Mouse (Mus musculus) embryonic facial prominence, embryonic 10.5 days (tissue): ENCODE data around the gene Tmem179b. TPM values are rescaled to one million over a fixed set of nuclear protein-coding genes. Genes with fewer than 3 reads are reported as not detected.

Experiments
- DNase-seq: peaks from one replicate; pipeline ENCODE4 v3.0.0-alpha.2; 2017; ENCODE audit warnings: low spot score
- H3K27ac ChIP-seq: fragments of 300-500 bp; sonication (generic); replicated peaks from 2 replicates; pipeline ENCODE4 v1.5.1; 2016; ENCODE audit warnings: mild to moderate bottlenecking
- H3K27me3 ChIP-seq: fragments of 300-500 bp; sonication (generic); replicated peaks from 2 replicates; pipeline ENCODE4 v1.6.1; 2016; ENCODE audit warnings: low read depth, mild to moderate bottlenecking; ENCODE audit not compliant: poor library complexity, severe bottlenecking
- H3K36me3 ChIP-seq: fragments of 300-500 bp; sonication (generic); replicated peaks from 2 replicates; pipeline ENCODE4 v1.6.1; 2016; ENCODE audit warnings: mild to moderate bottlenecking, moderate library complexity
- H3K4me1 ChIP-seq: fragments of 300-500 bp; sonication (generic); 2 replicates; pipeline ENCODE4 v1.6.1; 2016
- H3K4me3 ChIP-seq: fragments of 300-500 bp; sonication (generic); 2 replicates; pipeline ENCODE4 v1.5.1; 2016; ENCODE audit warnings: mild to moderate bottlenecking, moderate library complexity
- H3K9me3 ChIP-seq: fragments of 300-500 bp; sonication (generic); 2 replicates; pipeline ENCODE4 v1.6.1; 2016; ENCODE audit warnings: mild to moderate bottlenecking
- WGBS: fragments of 180-500 bp; shearing (Covaris S2); methylation state at CpG from one replicate; pipeline ENCODE4 v1.1.7; 2016; 5-methylcytosine and 5-hydroxymethylcytosine counted together
- polyA plus RNA-seq: library from polyadenylated mRNA; unstranded; fragments of >200 nt; fragmentation: Nextera tagmentation; extraction: Ambion mirVana; gene quantifications from 2 replicates; pipeline ENCODE4 v1.2.1, GENCODE M21; 2016

The Tmem179b gene
- polyA plus RNA-seq, 1 experiment from 2014 or later = 43.4 TPM

GRCm38 (mm10) chr19:8770567-8771270 lies 3.5 kb downstream of the Tmem179b start, which contains the start of gene Tmem223:
Gene Tmem223 (plus strand): TSS chr19:8770996.
- peak; percentile 86 for DNase-seq
- H3K27ac ChIP-seq = peak within 1 kb of the TSS; percentile 97
- peak within 1 kb of the TSS; percentile 83 for H3K4me3 ChIP-seq
- H3K27me3 ChIP-seq = no peaks in the 10 kb centered on the region
- H3K4me1 ChIP-seq = peaks cover 38% of the 10 kb centered on the region
- H3K9me3 ChIP-seq = peaks cover 2% of the 10 kb centered on the region; the same call in 1 of the 2 replicates
- 20% methylated on average over 29 of the region's 29 CpGs for WGBS
- peaks cover 75% of the 10 kb centered on the region for H3K36me3 ChIP-seq

DNA sequence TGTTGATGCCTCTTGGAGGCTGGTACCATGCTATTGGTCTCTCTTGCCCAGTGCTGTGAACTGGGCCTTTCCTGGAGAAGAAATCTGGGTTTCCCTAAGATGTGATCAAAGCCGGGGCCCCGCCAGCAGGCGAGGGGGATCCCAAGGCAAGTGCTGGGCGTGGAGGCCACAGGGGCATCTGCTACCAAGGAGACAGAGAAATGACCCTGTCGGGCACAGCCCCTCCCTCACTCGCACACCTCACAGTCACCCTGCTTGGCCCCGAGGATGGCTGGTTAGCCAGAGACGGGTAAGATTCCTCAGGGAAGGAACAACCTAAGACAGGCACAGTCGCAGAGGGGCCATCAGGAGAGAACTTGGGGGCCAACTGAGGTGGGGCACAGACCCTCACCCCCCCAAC lies 8.7 kb downstream of the Tmem179b start:
- 96% methylated on average over 9 of the region's 9 CpGs for WGBS
- DNase-seq = no peak
- Histone ChIP-seq H3K27ac (no peak overlapping the region), H3K36me3 (peaks cover 100% of the 10 kb centered on the region), H3K4me1 (peaks cover 4% of the 10 kb centered on the region), H3K9me3 (peaks cover 12% of the 10 kb centered on the region), H3K27me3 (no peaks in the 10 kb centered on the region), H3K4me3 (no peak overlapping the region)

DNA sequence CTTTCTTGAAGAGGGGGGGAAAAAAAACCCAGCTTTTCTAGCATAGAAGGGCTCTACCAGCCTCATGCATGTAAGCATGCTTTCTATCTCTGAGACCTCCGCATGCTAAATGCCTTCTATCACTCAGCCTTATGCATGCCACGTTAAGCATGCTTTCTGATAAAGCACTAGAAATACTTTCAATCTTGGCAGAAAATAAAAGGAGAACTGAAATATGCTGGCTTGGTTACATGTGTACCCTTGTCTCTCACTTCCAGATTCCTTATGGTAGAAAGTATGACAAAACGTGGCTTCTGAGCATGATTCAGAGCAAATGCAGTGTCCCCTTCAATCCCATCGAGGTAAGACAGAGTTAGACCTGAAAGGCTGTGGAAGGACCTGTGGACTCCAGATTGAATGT lies 11.0 kb downstream of the Tmem179b start:
- 93% methylated on average over 4 of the region's 4 CpGs for WGBS
- no peaks in the 10 kb centered on the region for H3K27me3 ChIP-seq
- H3K4me3 ChIP-seq = no peak overlapping the region
- peaks cover 85% of the 10 kb centered on the region for H3K36me3 ChIP-seq
- DNase-seq = no peak
- H3K4me1 ChIP-seq = peaks cover 7% of the 10 kb centered on the region
- no peak overlapping the region for H3K27ac ChIP-seq
- peaks cover 12% of the 10 kb centered on the region for H3K9me3 ChIP-seq

DNA sequence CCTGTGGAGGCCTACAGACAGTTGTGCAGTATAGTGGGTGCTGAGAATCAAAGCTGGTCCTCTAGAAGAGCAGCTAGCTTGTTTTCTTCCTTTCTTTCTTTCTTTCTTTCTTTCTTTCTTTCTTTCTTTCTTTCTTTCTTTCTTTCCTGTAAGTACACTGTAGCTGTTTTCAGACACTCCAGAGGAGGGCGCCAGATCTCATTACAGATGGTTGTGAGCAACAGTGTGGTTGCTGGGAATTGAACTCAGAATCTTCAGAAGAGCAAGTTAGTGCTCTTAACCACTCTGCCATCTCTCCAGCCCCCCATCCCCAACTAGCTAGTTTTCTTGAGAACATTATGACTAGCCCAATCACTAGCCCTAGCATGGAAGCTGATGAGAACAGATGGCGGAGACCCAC lies 13.5 kb downstream of the Tmem179b start:
- H3K36me3 ChIP-seq = peaks cover 62% of the 10 kb centered on the region
- peaks cover 18% of the 10 kb centered on the region for H3K4me1 ChIP-seq
- no peaks in the 10 kb centered on the region for H3K27me3 ChIP-seq
- peaks cover 11% of the 10 kb centered on the region for H3K9me3 ChIP-seq
- 92% methylated on average over 2 of the region's 2 CpGs for WGBS
- DNase-seq = no peak
- H3K27ac ChIP-seq = no peak overlapping the region
- H3K4me3 ChIP-seq = peak overlapping the region; percentile 5; the same call in 1 of the 2 replicates

DNA sequence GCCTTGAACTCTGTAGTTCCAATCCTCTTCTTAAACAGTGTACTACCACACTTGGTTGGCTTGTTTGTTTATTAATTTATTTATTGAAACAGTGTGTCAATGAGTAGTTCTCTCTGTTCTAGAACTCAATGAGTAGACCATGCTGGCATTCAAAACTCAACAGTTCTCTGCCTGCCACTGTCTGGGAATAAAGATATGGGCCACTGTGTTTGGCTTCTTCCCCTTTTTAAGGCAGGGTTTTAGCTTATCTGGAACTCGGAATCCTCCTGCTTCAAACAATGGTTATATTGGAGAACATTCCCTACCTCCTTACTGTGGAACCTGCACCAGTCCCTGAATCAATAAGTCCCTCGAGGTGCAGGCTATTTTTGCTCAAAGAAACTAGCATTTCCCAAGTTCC lies 15.4 kb downstream of the Tmem179b start:
- no peaks in the 10 kb centered on the region for H3K27me3 ChIP-seq
- no peak for DNase-seq
- no peaks in the 10 kb centered on the region for H3K9me3 ChIP-seq
- peaks cover 62% of the 10 kb centered on the region for H3K36me3 ChIP-seq
- H3K4me3 ChIP-seq = peak overlapping the region; percentile 100; the same call in 1 of the 2 replicates
- 90% methylated on average over 2 of the region's 2 CpGs for WGBS
- H3K27ac ChIP-seq = no peak overlapping the region
- H3K4me1 ChIP-seq = peaks cover 21% of the 10 kb centered on the region

DNA sequence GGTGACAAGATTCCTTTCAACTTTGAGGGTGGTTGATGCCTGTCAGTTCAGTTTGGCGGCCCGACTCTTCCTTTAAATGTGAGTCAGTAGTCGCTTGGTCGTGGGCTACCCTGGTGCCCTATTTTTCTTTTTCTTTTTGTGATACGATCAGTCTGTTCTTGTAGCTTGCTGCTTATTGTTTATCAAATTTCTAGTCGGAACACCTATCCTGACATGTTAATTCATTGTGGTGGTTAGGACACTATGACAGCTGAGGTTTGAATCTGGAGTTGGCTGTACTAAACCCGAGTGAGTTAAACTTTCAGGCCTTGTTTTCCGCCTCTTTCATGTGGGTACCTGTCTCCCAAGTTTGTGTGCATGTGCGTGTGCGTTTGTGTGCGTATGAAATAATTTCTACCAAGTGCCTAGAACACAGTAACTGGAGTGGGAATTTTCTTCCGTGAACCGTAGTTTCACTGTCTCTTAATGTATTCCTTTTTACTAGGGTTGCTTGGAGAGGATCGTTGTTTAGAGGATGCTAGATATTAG lies 16.7 kb downstream of the Tmem179b start:
- H3K27ac ChIP-seq = peak overlapping the region; percentile 95
- peak overlapping the region; percentile 100 for H3K4me3 ChIP-seq
- DNase-seq = no peak
- H3K9me3 ChIP-seq = no peaks in the 10 kb centered on the region
- WGBS = 10% methylated on average over 14 of the region's 14 CpGs
- peaks cover 62% of the 10 kb centered on the region for H3K36me3 ChIP-seq
- no peaks in the 10 kb centered on the region for H3K27me3 ChIP-seq
- H3K4me1 ChIP-seq = peaks cover 21% of the 10 kb centered on the region

DNA sequence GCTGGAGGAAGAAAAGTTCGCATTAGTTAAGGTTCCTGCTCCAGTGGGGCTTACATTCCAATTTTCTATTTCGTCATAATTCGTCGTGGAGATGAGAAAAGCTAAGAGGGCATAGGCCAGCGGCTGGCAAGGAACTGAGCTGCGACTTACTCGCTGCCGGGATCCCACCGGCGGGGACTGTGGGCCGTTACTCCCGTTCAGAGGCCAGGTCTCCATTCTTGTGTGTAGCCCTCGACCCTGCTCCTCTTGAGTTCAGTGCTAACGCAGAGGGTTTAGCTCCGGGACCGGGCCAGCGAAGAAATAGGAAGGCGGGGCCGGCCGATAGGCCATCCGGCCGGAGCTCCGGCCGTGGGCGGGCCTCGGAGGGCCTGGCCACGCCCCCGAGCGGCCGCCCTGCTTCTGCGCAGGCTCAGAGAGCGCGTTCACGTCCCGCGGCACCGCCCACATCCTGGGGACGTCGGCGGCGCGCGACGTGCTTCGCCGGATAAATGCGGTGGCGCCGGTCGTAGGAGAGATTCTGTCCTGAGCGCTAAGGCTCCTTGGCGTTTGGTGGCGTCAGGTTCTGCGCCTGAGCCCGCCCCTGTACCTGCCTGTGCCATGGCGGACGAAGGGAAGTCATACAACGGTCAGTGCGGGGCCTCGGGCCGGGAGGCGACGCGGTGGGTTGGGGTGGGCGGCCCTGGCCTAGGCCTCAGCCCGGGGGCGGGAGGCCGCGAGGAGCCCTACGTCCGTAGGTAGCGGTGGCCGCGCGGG lies 17.5 kb downstream of the Tmem179b start, which contains the start of gene Nxf1:
Nxf1 (plus strand) TSS at position 439 of the 753 bp plus-strand sequence.
- Histone ChIP-seq H3K4me3 (peak within 1 kb of the TSS; percentile 100), H3K27me3 (no peaks in the 10 kb centered on the region), H3K27ac (peak within 1 kb of the TSS; percentile 95), H3K9me3 (no peaks in the 10 kb centered on the region), H3K4me1 (peaks cover 21% of the 10 kb centered on the region), H3K36me3 (peaks cover 62% of the 10 kb centered on the region)
- peak; percentile 96 for DNase-seq
- WGBS = under 1% methylated on average over 75 of the region's 75 CpGs

- Histone ChIP-seq H3K27me3 (no peaks in the 10 kb centered on the region), H3K9me3 (no peaks in the 10 kb centered on the region), H3K36me3 (peaks cover 61% of the 10 kb centered on the region), H3K4me3 (peak overlapping the region; percentile 100), H3K27ac (no peak overlapping the region), H3K4me1 (peaks cover 21% of the 10 kb centered on the region)
- 91% methylated on average over 3 of the region's 3 CpGs for WGBS
- no peak for DNase-seq
Observed at GRCm38 (mm10) chr19:8755652-8756051, 18.6 kb downstream of the Tmem179b start.

DNA sequence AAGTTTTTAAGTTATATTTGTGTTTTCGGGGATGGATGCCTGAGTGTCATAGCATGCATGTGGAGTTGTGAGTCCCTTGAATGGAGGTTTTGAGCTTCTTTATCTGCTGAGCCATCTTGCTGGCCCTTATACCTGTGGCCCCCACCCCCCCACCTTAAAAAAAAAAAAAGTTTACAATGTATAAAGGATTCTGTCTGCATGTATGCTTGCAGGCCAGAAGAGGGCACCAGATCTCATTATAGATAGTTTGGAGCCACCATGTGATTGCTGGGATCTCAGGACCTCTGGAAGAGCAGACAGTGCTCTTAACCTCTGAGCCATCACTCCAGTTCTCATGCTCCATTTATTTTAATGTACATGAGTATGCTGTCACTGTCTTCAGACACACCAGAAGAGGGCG lies 26.9 kb downstream of the Tmem179b start:
- 65% methylated on average over 2 of the region's 2 CpGs for WGBS

GRCm38 (mm10) chr19:8745382-8745781 lies 28.9 kb downstream of the Tmem179b start:
- H3K36me3 ChIP-seq = peaks cover 83% of the 10 kb centered on the region
- peaks cover 20% of the 10 kb centered on the region for H3K4me1 ChIP-seq
- H3K27ac ChIP-seq = no peak overlapping the region
- no peaks in the 10 kb centered on the region for H3K9me3 ChIP-seq
- H3K4me3 ChIP-seq = no peak overlapping the region
- no peak for DNase-seq
- H3K27me3 ChIP-seq = no peaks in the 10 kb centered on the region
- 96% methylated on average over 1 of the region's 1 CpGs for WGBS

More for the DNA sequence above, 26.9 kb downstream of the Tmem179b start:
- no peak for DNase-seq
- Histone ChIP-seq H3K9me3 (no peaks in the 10 kb centered on the region), H3K27ac (no peak overlapping the region), H3K27me3 (no peaks in the 10 kb centered on the region), H3K4me1 (peaks cover 8% of the 10 kb centered on the region), H3K36me3 (peaks cover 97% of the 10 kb centered on the region), H3K4me3 (no peak overlapping the region)

DNA sequence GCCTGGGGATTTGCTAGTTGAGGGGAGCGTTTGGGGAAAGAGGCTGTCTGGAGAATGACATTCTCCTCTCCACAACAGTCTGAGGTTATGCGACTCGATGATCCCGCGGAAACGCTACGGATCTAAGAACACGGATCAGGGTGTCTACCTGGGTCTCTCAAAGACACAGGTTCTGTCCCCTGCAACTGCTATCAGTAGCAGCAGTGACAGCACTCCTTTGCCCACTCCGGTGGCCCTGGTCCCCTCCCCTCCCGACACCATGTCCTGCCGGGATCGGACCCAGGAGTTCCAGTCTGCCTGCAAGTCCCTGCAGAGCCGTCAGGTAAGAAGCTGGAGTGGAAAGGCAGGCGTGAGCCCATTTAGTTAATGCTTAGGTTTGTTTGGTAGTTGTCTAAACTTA lies 32.1 kb downstream of the Tmem179b start:
- peak overlapping the region; percentile 89 for H3K27ac ChIP-seq
- 21% methylated on average over 14 of the region's 14 CpGs for WGBS

GRCm38 (mm10) chr19:8741243-8741869 lies 32.9 kb downstream of the Tmem179b start, which contains the start of gene Stx5a:
Gene Stx5a (plus strand): TSS chr19:8741413.
- peaks cover 77% of the 10 kb centered on the region for H3K36me3 ChIP-seq
- H3K4me3 ChIP-seq = peak within 1 kb of the TSS; percentile 93
- H3K27me3 ChIP-seq = no peaks in the 10 kb centered on the region
- no peaks in the 10 kb centered on the region for H3K9me3 ChIP-seq
- H3K27ac ChIP-seq = peak within 1 kb of the TSS; percentile 89
- WGBS = under 1% methylated on average over 36 of the region's 36 CpGs
- peak; percentile 96 for DNase-seq
- H3K4me1 ChIP-seq = peaks cover 25% of the 10 kb centered on the region

More for the DNA sequence above, 32.1 kb downstream of the Tmem179b start:
- Histone ChIP-seq H3K4me1 (peaks cover 21% of the 10 kb centered on the region), H3K4me3 (peak overlapping the region; percentile 93), H3K27me3 (no peaks in the 10 kb centered on the region), H3K9me3 (no peaks in the 10 kb centered on the region), H3K36me3 (peaks cover 83% of the 10 kb centered on the region)
- no peak for DNase-seq
